In the genomic region with DNA sequence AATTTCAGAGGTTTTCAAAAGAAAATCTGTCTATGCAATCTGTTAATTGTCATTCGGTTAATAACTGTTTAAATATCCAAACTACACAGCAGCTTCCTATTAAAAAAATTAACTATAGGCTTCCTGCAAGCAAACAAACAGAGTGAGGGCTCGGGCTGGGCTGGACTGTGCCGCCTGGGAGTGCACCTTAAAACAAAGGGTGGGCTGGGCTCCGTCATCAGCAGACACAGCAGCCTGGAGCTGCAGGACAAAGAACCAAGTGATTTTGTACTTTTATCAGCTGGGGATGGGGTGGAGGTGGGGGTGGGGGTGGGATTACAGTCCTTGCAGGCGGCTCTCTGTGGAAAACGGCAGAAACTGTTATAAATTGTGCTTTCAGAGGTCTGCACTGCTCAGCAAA, we compare ENCODE assay signal across 15 mouse cellular contexts.
DNase-seq lines count a peak whose midpoint lies in the region; ATAC-seq and TF ChIP-seq lines count a peak whose summit lies in the region.
"Had no signal": no experiment of that assay in that cellular context is flagged by ENCODE, and none has a peak within 500 bp of the region (broad histone marks: within the 10 kb centered on the region; RNA-seq: fewer than 3 reads in every experiment).

No protein-coding gene starts in this region.

- no peak overlapping the region for H3K27ac ChIP-seq in ES-E14 (ENCODE audit: insufficient read depth, low read depth, low read length, poor library complexity, severe bottlenecking)
- H3K27ac ChIP-seq in forebrain, embryonic 13.5 days: peak overlapping the region; percentile 84
- 0 out of 2 replicates have a peak overlapping the region, but pooled peaks have one; percentile 5 for H3K27ac ChIP-seq in hindbrain, postnatal 0 days
- H3K27ac ChIP-seq in midbrain, embryonic 15.5 days: peak overlapping the region; percentile 81
- H3K27ac ChIP-seq in heart, embryonic 10.5 days: no peak overlapping the region

- no peak overlapping the region for H3K4me2 ChIP-seq in forebrain, embryonic 13.5 days
- H3K4me2 ChIP-seq in hindbrain, postnatal 0 days (ENCODE audit: low read depth, low read length): no peak overlapping the region
- H3K4me2 ChIP-seq in midbrain, embryonic 15.5 days: no peak overlapping the region
- H3K4me2 ChIP-seq: liver, embryonic 11.5 days had no signal

- no peak for TF ChIP-seq CTCF in hindbrain, postnatal 0 days (IDR thresholded peaks at IDR 0.05; ENCODE audit: low read depth)

- H3K27me3 ChIP-seq in forebrain, embryonic 13.5 days: peaks cover 22% of the 10 kb centered on the region
- H3K27me3 ChIP-seq in hindbrain, postnatal 0 days (ENCODE audit: insufficient read depth, low read length): no peaks in the 10 kb centered on the region
- no peaks in the 10 kb centered on the region for H3K27me3 ChIP-seq in midbrain, embryonic 15.5 days (replicated peaks)
- H3K27me3 ChIP-seq in heart, embryonic 10.5 days (ENCODE audit: insufficient read depth, poor library complexity, severe bottlenecking): no peaks in the 10 kb centered on the region

- 7% methylated on average over 6 of the region's 6 CpGs for WGBS in forebrain, embryonic 13.5 days
- 31% methylated on average over 6 of the region's 6 CpGs for WGBS in hindbrain, postnatal 0 days
- 10% methylated on average over 6 of the region's 6 CpGs for WGBS in midbrain, embryonic 15.5 days
- WGBS in heart, embryonic 10.5 days: 20% methylated on average over 6 of the region's 6 CpGs

- H3K9ac ChIP-seq in ES-E14 (ENCODE audit: insufficient read depth, low read depth, low read length, poor library complexity, severe bottlenecking): no peak overlapping the region
- no peak overlapping the region for H3K9ac ChIP-seq in forebrain, embryonic 13.5 days
- H3K9ac ChIP-seq in hindbrain, postnatal 0 days (replicated peaks; ENCODE audit: low read length): no peak overlapping the region
- no peak overlapping the region for H3K9ac ChIP-seq in midbrain, embryonic 15.5 days

- in situ Hi-C loops in ES-E14 (cut with MboI; ENCODE audit: low sequenced_read_pairs in 2 of 2, unreplicated experiment in 2 of 2): no loop called here

- ATAC-seq in forebrain, embryonic 13.5 days: peak; percentile 69
- ATAC-seq in hindbrain, postnatal 0 days: no peak
- ATAC-seq in midbrain, embryonic 15.5 days (replicated peaks): peak; percentile 73
- ATAC-seq: lung, postnatal 0 days had no signal

- H3K9me3 ChIP-seq in ES-E14 (ENCODE audit: control insufficient read depth, insufficient read depth, low read depth, low read length): no peaks in the 10 kb centered on the region
- H3K9me3 ChIP-seq in forebrain, embryonic 13.5 days (replicated peaks): no peaks in the 10 kb centered on the region
- H3K9me3 ChIP-seq in hindbrain, postnatal 0 days (ENCODE audit: low read length): no peaks in the 10 kb centered on the region
- no peaks in the 10 kb centered on the region for H3K9me3 ChIP-seq in midbrain, embryonic 15.5 days
- H3K9me3 ChIP-seq in heart, embryonic 10.5 days: no peaks in the 10 kb centered on the region

- no peak overlapping the region for H3K4me3 ChIP-seq in ES-E14 (ENCODE audit: insufficient read depth in 1 of 2, low read depth in 1 of 2, low read length in 2 of 2, poor library complexity in 1 of 2, severe bottlenecking in 1 of 2)
- H3K4me3 ChIP-seq in forebrain, embryonic 13.5 days: no peak overlapping the region
- H3K4me3 ChIP-seq in hindbrain, postnatal 0 days (ENCODE audit: low read length): no peak overlapping the region
- H3K4me3 ChIP-seq in midbrain, embryonic 15.5 days: no peak overlapping the region
- no peak overlapping the region for H3K4me3 ChIP-seq in heart, embryonic 10.5 days

- peak; percentile 24 for DNase-seq in ES-E14 (ENCODE audit: low read depth, low spot score)
- no peak for DNase-seq in hindbrain, postnatal 0 days (ENCODE audit: low spot score)
- DNase-seq in adrenal gland, postnatal 10 days: no peak
- DNase-seq in lung, postnatal 10 days: no peak
- no peak for DNase-seq in heart, adult 18-20 months
- DNase-seq in heart, embryonic 10.5 days (ENCODE audit: low spot score): no peak
- DNase-seq: gastrocnemius, postnatal 36 days; heart, postnatal 10 days; kidney, adult 18-20 months; right cerebral cortex, adult 18-20 months; thymus, postnatal 14 days had no signal

- no peaks in the 10 kb centered on the region for H3K36me3 ChIP-seq in ES-E14 (ENCODE audit: control insufficient read depth, insufficient read depth, low read length, poor library complexity, severe bottlenecking)
- 0 out of 2 replicates have a peak, but pooled peaks cover 6% of the 10 kb centered on the region for H3K36me3 ChIP-seq in forebrain, embryonic 13.5 days (ENCODE audit: poor library complexity, severe bottlenecking)
- H3K36me3 ChIP-seq in hindbrain, postnatal 0 days (ENCODE audit: insufficient read depth, low read length): no peaks in the 10 kb centered on the region; the same call in 1 of the 2 replicates
- no peaks in the 10 kb centered on the region for H3K36me3 ChIP-seq in midbrain, embryonic 15.5 days (replicated peaks)
- no peaks in the 10 kb centered on the region for H3K36me3 ChIP-seq in heart, embryonic 10.5 days

- H3K4me1 ChIP-seq in ES-E14 (ENCODE audit: control insufficient read depth in 2 of 2, insufficient read depth in 2 of 2, low read length in 2 of 2, poor library complexity in 1 of 2): peaks cover 0 to 5% of the 10 kb centered on the region in 2 experiments; a peak in 2 of 4 replicates
- peaks cover 93% of the 10 kb centered on the region for H3K4me1 ChIP-seq in forebrain, embryonic 13.5 days
- peaks cover 14% of the 10 kb centered on the region; the same call in 1 of the 2 replicates for H3K4me1 ChIP-seq in hindbrain, postnatal 0 days (ENCODE audit: insufficient read depth, low read length)
- H3K4me1 ChIP-seq in midbrain, embryonic 15.5 days: peaks cover 69% of the 10 kb centered on the region
- peaks cover 22% of the 10 kb centered on the region for H3K4me1 ChIP-seq in heart, embryonic 10.5 days

TF ChIP-seq in ES-E14, 5 proteins besides CTCF, POLR2A, EP300 and RAD21:
- TF ChIP-seq CHD2 (IDR thresholded peaks at IDR 0.05; ENCODE audit: low read depth, low read length): no peak
- TF ChIP-seq MAFK (IDR thresholded peaks at IDR 0.05; ENCODE audit: insufficient read depth, low read depth, low read length): no peak
- TF ChIP-seq HCFC1 (IDR thresholded peaks at IDR 0.05; ENCODE audit: borderline replicate concordance, insufficient read depth, low read length): no peak
- TF ChIP-seq ZNF384 (IDR thresholded peaks at IDR 0.05; ENCODE audit: low read depth, low read length): no peak
- no peak for TF ChIP-seq ZC3H11A (IDR thresholded peaks at IDR 0.05; ENCODE audit: borderline replicate concordance, low read depth, low read length)

Comparison
In these comparisons a context has a peak if more than half of its experiments do, and no peak if none do; other contexts are left out.
1. H3K27ac ChIP-seq: peak in forebrain, embryonic 13.5 days (single experiment), hindbrain, postnatal 0 days (single experiment) and midbrain, embryonic 15.5 days (single experiment); none in ES-E14 (single experiment) and heart, embryonic 10.5 days (single experiment).